Mouse (Mus musculus) G1E (cell line): ENCODE data around the gene Wasf2. TPM values are rescaled to one million over a fixed set of nuclear protein-coding genes. Genes with fewer than 3 reads are reported as not detected.

ENCODE experiments used
- ATAC-seq: 2 replicates; pipeline ENCODE4 v1.8.0; 2016; ENCODE audit warnings: mild to moderate bottlenecking; ENCODE audit not compliant: insufficient number of reproducible peaks, poor library complexity, low FRiP score, severe bottlenecking; ENCODE audit errors: extremely low read depth
- DNase-seq: peaks from one replicate; pipeline ENCODE4 v3.0.0; 2012; ENCODE audit warnings: low spot score
- H3K27me3 ChIP-seq: 2 replicates; pipeline ENCODE4 v1.6.1; 2012; ENCODE audit warnings: mild to moderate bottlenecking, low read length, inconsistent platforms; ENCODE audit not compliant: insufficient read depth
- H3K36me3 ChIP-seq: replicated peaks from 2 replicates; pipeline ENCODE3; 2012; ENCODE audit warnings: mild to moderate bottlenecking, inconsistent platforms
- H3K4me1 ChIP-seq: 2 replicates; pipeline ENCODE4 v1.6.1; 2012; ENCODE audit warnings: low read depth, low read length, inconsistent platforms, mixed read lengths; ENCODE audit not compliant: insufficient read depth
- H3K4me3 ChIP-seq: 2 replicates; pipeline ENCODE4 v1.5.1; 2012; ENCODE audit warnings: low read depth, mild to moderate bottlenecking, inconsistent platforms, low read length, moderate library complexity, mixed read lengths
- H3K9me3 ChIP-seq: replicated peaks from 2 replicates; pipeline ENCODE4 v1.6.1; 2012; ENCODE audit warnings: inconsistent platforms
- CTCF ChIP-seq: IDR thresholded peaks from 2 replicates; pipeline ENCODE4 v1.5.1; 2012; ENCODE audit warnings: low read depth, low read length, inconsistent platforms, mixed read lengths
- GATA1 ChIP-seq: IDR thresholded peaks from 2 replicates; pipeline ENCODE4 v1.6.1; 2012; ENCODE audit warnings: borderline replicate concordance, low read length, inconsistent platforms, mixed read lengths
- GATA2 ChIP-seq: IDR thresholded peaks from 2 replicates; pipeline ENCODE4 v1.6.1; 2012; ENCODE audit warnings: low read depth, low read length, inconsistent platforms, borderline replicate concordance
- POLR2AphosphoS5 ChIP-seq: IDR thresholded peaks from 2 replicates; pipeline ENCODE4 v1.6.1; 2012; ENCODE audit warnings: low read depth, low read length, inconsistent platforms; ENCODE audit not compliant: insufficient replicate concordance
- TAL1 ChIP-seq: conservative IDR thresholded peaks from 2 replicates; pipeline ENCODE4 v1.6.1; 2012; ENCODE audit warnings: low read depth, low read length, inconsistent platforms, mixed read lengths
- polyA plus RNA-seq: library from polyadenylated mRNA; stranded (reverse); fragments of >175 nt; gene quantifications from 2 replicates; pipeline ENCODE4 v1.2.3, GENCODE M21; 2012
- total RNA-seq, 2 experiments: library from RNA; stranded (forward) in 1 of 2; stranded (reverse) in 1 of 2; fragments of 200-1000 nt in 1 of 2; fragments of >200 nt in 1 of 2; fragmentation: Nextera tagmentation in 1 of 2; gene quantifications; 2 replicates each; pipeline ENCODE4 v1.2.3; 2014 to 2017

Wasf2 gene
- total and polyA plus RNA-seq, 3 experiments = 12.1 to 127 (median 58.3) TPM

GRCm38 (mm10) chr4:133176761-133177403 is 46.6 kb downstream of the Wasf2 start:
- no peak for DNase-seq
- ATAC-seq = no peak
- Histone ChIP-seq H3K36me3 (peaks cover 77% of the 10 kb centered on the region), H3K4me1 (peaks cover 11% of the 10 kb centered on the region), H3K9me3 (no peaks in the 10 kb centered on the region), H3K4me3 (no peak overlapping the region), H3K27me3 (no peaks in the 10 kb centered on the region)
- no peak for TF ChIP-seq CTCF

- DNase-seq = no peak
- ATAC-seq = no peak
- no peak for TF ChIP-seq POLR2AphosphoS5
- TF ChIP-seq GATA1 = no peak
- TF ChIP-seq GATA2 = no peak
- H3K9me3 ChIP-seq = no peaks in the 10 kb centered on the region
- peaks cover 82% of the 10 kb centered on the region for H3K36me3 ChIP-seq
- H3K27me3 ChIP-seq = no peaks in the 10 kb centered on the region
- H3K4me1 ChIP-seq = peaks cover 5% of the 10 kb centered on the region
- H3K4me3 ChIP-seq = no peak overlapping the region
Observed at GRCm38 (mm10) chr4:133178305-133178704, 48.0 kb downstream of the Wasf2 start.

- Histone ChIP-seq H3K27me3 (no peaks in the 10 kb centered on the region), H3K4me3 (no peak overlapping the region), H3K9me3 (no peaks in the 10 kb centered on the region), H3K36me3 (peaks cover 86% of the 10 kb centered on the region), H3K4me1 (peaks cover 5% of the 10 kb centered on the region)
- ATAC-seq (no peak), DNase-seq (no peak)
- TF ChIP-seq GATA1 = no peak
- no peak for TF ChIP-seq POLR2AphosphoS5
- no peak for TF ChIP-seq GATA2
- TF ChIP-seq CTCF = no peak
- no peak for TF ChIP-seq TAL1
Observed at GRCm38 (mm10) chr4:133179258-133179657, 49.0 kb downstream of the Wasf2 start.

GRCm38 (mm10) chr4:133182439-133183033 is 52.2 kb downstream of the Wasf2 start:
- TF ChIP-seq GATA1 = no peak
- no peak for TF ChIP-seq POLR2AphosphoS5
- TF ChIP-seq TAL1 = no peak
- no peak for TF ChIP-seq GATA2
- TF ChIP-seq CTCF = no peak
- no peak for ATAC-seq
- H3K36me3 ChIP-seq = peaks cover 88% of the 10 kb centered on the region
- no peak for DNase-seq
- H3K9me3 ChIP-seq = no peaks in the 10 kb centered on the region
- H3K4me1 ChIP-seq = peaks cover 3% of the 10 kb centered on the region; the same call in 1 of the 2 replicates
- no peak overlapping the region for H3K4me3 ChIP-seq
- H3K27me3 ChIP-seq = no peaks in the 10 kb centered on the region

GRCm38 (mm10) chr4:133184031-133184897 is 54.0 kb downstream of the Wasf2 start:
- ATAC-seq (no peak), DNase-seq (no peak)
- Histone ChIP-seq H3K27me3 (no peaks in the 10 kb centered on the region), H3K36me3 (peaks cover 92% of the 10 kb centered on the region), H3K4me3 (no peak overlapping the region), H3K9me3 (no peaks in the 10 kb centered on the region), H3K4me1 (no peaks in the 10 kb centered on the region)
- TF ChIP-seq GATA2 (no peak), GATA1 (no peak), TAL1 (no peak), POLR2AphosphoS5 (no peak), CTCF (no peak)

GRCm38 (mm10) chr4:133184898-133185665 is 54.8 kb downstream of the Wasf2 start:
- no peaks in the 10 kb centered on the region for H3K9me3 ChIP-seq
- TF ChIP-seq CTCF = no peak
- TF ChIP-seq GATA2 = no peak
- TF ChIP-seq TAL1 = no peak
- TF ChIP-seq GATA1 = no peak
- no peak overlapping the region for H3K4me3 ChIP-seq
- DNase-seq = no peak
- H3K27me3 ChIP-seq = no peaks in the 10 kb centered on the region
- no peak for ATAC-seq
- peaks cover 93% of the 10 kb centered on the region for H3K36me3 ChIP-seq
- H3K4me1 ChIP-seq = no peaks in the 10 kb centered on the region
